Mouse (Mus musculus) lung, adult 2 months (tissue): ENCODE data around the gene Akap12.

Source experiments
- CTCF ChIP-seq: fragments of 200-500 bp; IDR thresholded peaks from 2 replicates; pipeline ENCODE4 v1.5.1; 2011; ENCODE audit warnings: mild to moderate bottlenecking, low read length, control low read depth; ENCODE audit not compliant: insufficient read depth
- POLR2A ChIP-seq: fragments of 200-500 bp; IDR thresholded peaks from 2 replicates; pipeline ENCODE4 v1.6.1; 2011; ENCODE audit warnings: low read depth, mild to moderate bottlenecking, control low read depth, low read length, borderline replicate concordance; ENCODE audit errors: extremely low read depth

- TF ChIP-seq POLR2A (no peak), CTCF (no peak)
These were observed 1.3 kb downstream of the Akap12 start for GRCm38 (mm10) chr10:4267481-4267880.
